In genomic region chr4:155233878-155234277, GRCm38 (mm10) we compare ENCODE assay signal across 8 mouse cellular contexts. TPM values are rescaled to one million over a fixed set of nuclear protein-coding genes. Genes with fewer than 3 reads are reported as not detected.
A peak's percentile ranks its signal among the peaks of the same experiment; 100 is the strongest.
DNase-seq lines count a peak whose midpoint lies in the region; ATAC-seq lines count a peak whose summit lies in the region.

No protein-coding gene starts in this region.

- no peaks in the 10 kb centered on the region for H3K27me3 ChIP-seq in hindbrain, embryonic 11.5 days (ENCODE audit: control insufficient read depth, insufficient read depth, low read length)
- H3K27me3 ChIP-seq in lung, embryonic 15.5 days: no peaks in the 10 kb centered on the region

- H3K27ac ChIP-seq in hindbrain, embryonic 11.5 days (ENCODE audit: low read depth, low read length): peak overlapping the region; percentile 56; the same call in 1 of the 2 replicates
- H3K27ac ChIP-seq in lung, embryonic 15.5 days: peak overlapping the region; percentile 100

- DNase-seq in adrenal gland, postnatal 25 days: peak; percentile 64
- peak; percentile 80 to 86 for DNase-seq in cerebellum, postnatal 36 days
- peak; percentile 89 to 92 for DNase-seq in frontal cortex, postnatal 36 days (ENCODE audit: low spot score in 2 of 2)
- no peak for DNase-seq in hindbrain, embryonic 11.5 days (ENCODE audit: low spot score)
- DNase-seq in layer of hippocampus, postnatal 14 days (ENCODE audit: low spot score in 2 of 2): peak; percentile 78 to 79
- DNase-seq in right cerebral cortex, postnatal 36 days (ENCODE audit: low spot score in 2 of 2): peak; percentile 87
- no peak for DNase-seq in thymus, postnatal 25 days

- H3K4me1 ChIP-seq in hindbrain, embryonic 11.5 days (replicated peaks; ENCODE audit: control insufficient read depth, insufficient read depth, low read length): peaks cover 10% of the 10 kb centered on the region
- peaks cover 56% of the 10 kb centered on the region for H3K4me1 ChIP-seq in lung, embryonic 15.5 days

- 38% methylated on average over 10 of the region's 10 CpGs for WGBS in hindbrain, embryonic 11.5 days
- 4% methylated on average over 10 of the region's 10 CpGs for WGBS in lung, embryonic 15.5 days

- H3K36me3 ChIP-seq in hindbrain, embryonic 11.5 days (ENCODE audit: control insufficient read depth, insufficient read depth, low read length): no peaks in the 10 kb centered on the region
- H3K36me3 ChIP-seq in lung, embryonic 15.5 days: no peaks in the 10 kb centered on the region

- no peak overlapping the region for H3K9ac ChIP-seq in hindbrain, embryonic 11.5 days (ENCODE audit: low read depth, low read length)
- peak overlapping the region; percentile 27; the same call in 1 of the 2 replicates for H3K9ac ChIP-seq in lung, embryonic 15.5 days

- no peaks in the 10 kb centered on the region for H3K9me3 ChIP-seq in hindbrain, embryonic 11.5 days (ENCODE audit: control insufficient read depth, low read length)
- no peaks in the 10 kb centered on the region for H3K9me3 ChIP-seq in lung, embryonic 15.5 days

- no peak for ATAC-seq in hindbrain, embryonic 11.5 days (ENCODE audit: low FRiP score)
- peak; percentile 52; the same call in 1 of the 2 replicates for ATAC-seq in lung, embryonic 15.5 days (ENCODE audit: borderline replicate concordance, extremely low read depth, low FRiP score, low TSS enrichment)

- H3K4me3 ChIP-seq in hindbrain, embryonic 11.5 days (ENCODE audit: low read depth, low read length): no peak overlapping the region
- no peak overlapping the region for H3K4me3 ChIP-seq in lung, embryonic 15.5 days

- no peak overlapping the region for H3K4me2 ChIP-seq in hindbrain, embryonic 11.5 days (replicated peaks; ENCODE audit: low read depth, low read length)
- H3K4me2 ChIP-seq in lung, embryonic 15.5 days: peak overlapping the region; percentile 53

RNA-seq across cellular contexts. Expression of gene Ski, which starts 11.5 kb away (rescaled TPM):
- total RNA-seq in adrenal gland, postnatal 25 days (2021): 73.5 and 93.3 TPM in 2 replicates
- polyA plus RNA-seq in hindbrain, embryonic 11.5 days (2014; fragmentation: Nextera tagmentation; extraction: Ambion mirVana): 13.4 and 21.0 TPM in 2 replicates
- 100 to 1,000 TPM; 115 to 117 TPM for total RNA-seq in layer of hippocampus, postnatal 14 days (2021)
- 16.1 and 16.9 TPM in 2 replicates for polyA plus RNA-seq in lung, embryonic 15.5 days (2015; fragmentation: Nextera tagmentation; extraction: Ambion mirVana)

RNA-seq across cellular contexts. Expression of gene Faap20, which starts 15.7 kb away (rescaled TPM):
- 45.9 and 55.2 TPM in 2 replicates for total RNA-seq in adrenal gland, postnatal 25 days (2021)
- polyA plus RNA-seq in hindbrain, embryonic 11.5 days (2014; fragmentation: Nextera tagmentation; extraction: Ambion mirVana): 99.0 and 99.3 TPM in 2 replicates
- total RNA-seq in layer of hippocampus, postnatal 14 days (2021): 10 to 100 TPM; 24.2 to 24.5 TPM
- polyA plus RNA-seq in lung, embryonic 15.5 days (2015; fragmentation: Nextera tagmentation; extraction: Ambion mirVana): 83.4 and 83.5 TPM in 2 replicates

Comparison
In these comparisons a context has a peak if more than half of its experiments do, and no peak if none do; other contexts are left out.
1. DNase-seq: peak in adrenal gland, postnatal 25 days (single experiment), cerebellum, postnatal 36 days (2 of 2), frontal cortex, postnatal 36 days (2 of 2), layer of hippocampus, postnatal 14 days (2 of 2) and right cerebral cortex, postnatal 36 days (2 of 2); none in hindbrain, embryonic 11.5 days (single experiment) and thymus, postnatal 25 days (single experiment).